In the genomic region with DNA sequence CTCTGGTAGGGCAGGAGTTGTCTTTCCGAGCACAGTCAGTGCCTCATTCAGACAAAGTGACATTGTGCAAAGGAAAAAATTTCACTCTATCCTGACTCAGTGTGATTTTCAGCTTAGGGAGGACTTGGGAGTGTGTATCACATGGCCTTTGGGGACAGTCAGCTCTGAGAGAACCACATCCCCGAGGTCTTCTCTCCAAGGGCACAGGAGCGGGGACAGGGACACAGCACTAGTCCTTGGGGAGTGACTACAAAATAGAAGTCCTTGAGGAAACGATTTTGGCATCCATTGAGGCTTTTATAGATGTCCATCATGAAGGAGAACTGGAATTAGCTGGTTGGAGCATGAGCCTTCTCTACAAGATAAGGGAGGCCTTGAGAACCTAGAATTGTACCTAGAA, we compare ENCODE assay signal across 25 mouse cellular contexts.
"Had no signal": no experiment of that assay in that cellular context is flagged by ENCODE, and none has a peak within 500 bp of the region (broad histone marks: within the 10 kb centered on the region; RNA-seq: fewer than 3 reads in every experiment).

No protein-coding gene starts in this region.

- H3K9me3 ChIP-seq: heart, embryonic 10.5 days; heart, embryonic 12.5 days; hindbrain, embryonic 10.5 days; hindbrain, embryonic 12.5 days; intestine, embryonic 15.5 days; limb, embryonic 10.5 days; limb, embryonic 12.5 days had no signal

- H3K27ac ChIP-seq: gastrocnemius, adult 2 months; heart, embryonic 10.5 days; hindbrain, embryonic 10.5 days; hindbrain, embryonic 12.5 days; hindbrain, embryonic 14.5 days; intestine, embryonic 15.5 days; layer of hippocampus, adult 2 months; left cerebral cortex, adult 2 months; limb, embryonic 10.5 days; limb, embryonic 12.5 days; liver, embryonic 14.5 days had no signal

- H3K4me2 ChIP-seq: heart, embryonic 12.5 days; hindbrain, embryonic 12.5 days; hindbrain, embryonic 14.5 days; intestine, embryonic 15.5 days; limb, embryonic 12.5 days had no signal

- H3K4me3 ChIP-seq: gastrocnemius, adult 2 months; heart, embryonic 10.5 days; heart, embryonic 12.5 days; hindbrain, embryonic 10.5 days; hindbrain, embryonic 12.5 days; intestine, embryonic 15.5 days; layer of hippocampus, adult 2 months; left cerebral cortex, adult 2 months; limb, embryonic 10.5 days; limb, embryonic 12.5 days had no signal

- H3K36me3 ChIP-seq: heart, embryonic 10.5 days; heart, embryonic 12.5 days; hindbrain, embryonic 10.5 days; hindbrain, embryonic 12.5 days; intestine, embryonic 15.5 days; limb, embryonic 10.5 days; limb, embryonic 12.5 days had no signal

- H3K9ac ChIP-seq: heart, embryonic 12.5 days; hindbrain, embryonic 12.5 days; hindbrain, embryonic 14.5 days; intestine, embryonic 15.5 days; limb, embryonic 12.5 days; liver, embryonic 14.5 days had no signal

- DNase-seq: gastrocnemius, adult 2 months; gastrocnemius, postnatal 10 days; gastrocnemius, postnatal 25 days; heart, adult 18-20 months; heart, postnatal 10 days; heart, postnatal 4 days; kidney, adult 18-20 months; kidney, adult 8-10 months; kidney, postnatal 10 days; kidney, postnatal 25 days; kidney, postnatal 4 days had no signal

- H3K27me3 ChIP-seq: heart, embryonic 12.5 days; hindbrain, embryonic 12.5 days; intestine, embryonic 15.5 days; limb, embryonic 12.5 days had no signal

- ATAC-seq: hindbrain, embryonic 16.5 days; inflammation-experienced regulatory T-cells, adult 6 months; intestine, embryonic 15.5 days; intestine, postnatal 0 days had no signal

- H3K4me1 ChIP-seq: heart, embryonic 10.5 days; heart, embryonic 12.5 days; hindbrain, embryonic 10.5 days; hindbrain, embryonic 12.5 days; intestine, embryonic 15.5 days; limb, embryonic 10.5 days; limb, embryonic 12.5 days had no signal
